Mouse (Mus musculus) bone marrow, adult 2 months (tissue): ENCODE measurements around the gene Lrrc71.

Experiments
- CTCF ChIP-seq: fragments of 200-500 bp; IDR thresholded peaks from 2 replicates; pipeline ENCODE4 v1.5.1; 2011; ENCODE audit warnings: low read length, control low read depth; ENCODE audit not compliant: control insufficient read depth, insufficient read depth
- POLR2A ChIP-seq: fragments of 200-500 bp; IDR thresholded peaks from 2 replicates; pipeline ENCODE4 v1.6.1; 2011; ENCODE audit warnings: low read depth, mild to moderate bottlenecking, control low read depth, low read length, borderline replicate concordance; ENCODE audit not compliant: control insufficient read depth

GRCm38 (mm10) chr3:87796736-87797334 is 48.4 kb upstream of the Lrrc71 start, which contains the start of gene Insrr:
- TF ChIP-seq POLR2A (no peak), CTCF (no peak)
